Mouse (Mus musculus): Measurements from ENCODE around the gene Ghr.

DNA sequence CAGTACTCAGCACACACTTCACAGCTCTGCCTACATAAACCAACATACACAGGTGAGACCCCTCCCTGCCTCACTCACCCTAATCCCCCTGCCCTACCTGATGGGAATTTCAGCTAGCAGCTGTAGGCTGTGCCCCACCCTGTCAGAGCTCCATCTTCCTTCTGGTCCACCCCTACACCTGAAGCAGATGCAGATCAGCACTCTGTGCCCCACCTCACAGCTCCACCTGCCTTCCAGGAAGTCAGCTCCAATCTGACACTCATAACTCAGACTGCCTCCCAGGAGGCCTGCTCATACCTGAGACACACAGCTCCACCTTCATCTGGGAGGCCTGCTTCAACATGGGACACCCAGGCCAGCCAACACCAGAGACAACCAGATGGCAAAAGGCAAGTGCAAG lies 192.6 kb downstream of the Ghr start:
- TF ChIP-seq POLR2A (IDR thresholded peaks at IDR 0.05; ENCODE audit: insufficient read length, low read depth), result no peak
- no peak for TF ChIP-seq POLR2AphosphoS2 (IDR thresholded peaks at IDR 0.05; ENCODE audit: insufficient read length, low read depth)
- TF ChIP-seq MYOD1 (IDR thresholded peaks at IDR 0.05; ENCODE audit: control insufficient read depth in 1 of 3, insufficient read length in 2 of 3, low read depth in 2 of 3), result no peak
- no peak for TF ChIP-seq MAX (IDR thresholded peaks at IDR 0.05; ENCODE audit: low read depth)
- no peak for TF ChIP-seq E2F4 (IDR thresholded peaks at IDR 0.05; ENCODE audit: insufficient read depth)
- no peak for TF ChIP-seq USF1 (IDR thresholded peaks at IDR 0.05; ENCODE audit: low read depth)
- TF ChIP-seq TCF3 (IDR thresholded peaks at IDR 0.05; ENCODE audit: insufficient read length, low read depth), result no peak
- TF ChIP-seq REST (IDR thresholded peaks at IDR 0.05; ENCODE audit: insufficient read depth, insufficient read length), result no peak
- TF ChIP-seq CEBPB (IDR thresholded peaks at IDR 0.05; ENCODE audit: insufficient read depth, poor library complexity, severe bottlenecking), result no peak
- no peak for TF ChIP-seq TCF12 (IDR thresholded peaks at IDR 0.05; ENCODE audit: insufficient read depth, poor library complexity, severe bottlenecking)
- no peak for TF ChIP-seq MYOG (IDR thresholded peaks at IDR 0.05; ENCODE audit: control insufficient read depth in 1 of 3, insufficient read depth in 1 of 3, insufficient read length in 2 of 3, low read depth in 2 of 3)
- no peak for TF ChIP-seq SRF (IDR thresholded peaks at IDR 0.05; ENCODE audit: control insufficient read depth, insufficient read length, low read depth)

All from myocyte (in vitro differentiated cells).